Mouse (Mus musculus): Measurements from ENCODE around the gene Emc10. TPM values are rescaled to one million over a fixed set of nuclear protein-coding genes. Genes with fewer than 3 reads are reported as not detected.

The Emc10 gene
- polyA plus RNA-seq (2014; fragmentation: Nextera tagmentation; extraction: Ambion mirVana), result 153 and 162 TPM in 2 replicates

DNA sequence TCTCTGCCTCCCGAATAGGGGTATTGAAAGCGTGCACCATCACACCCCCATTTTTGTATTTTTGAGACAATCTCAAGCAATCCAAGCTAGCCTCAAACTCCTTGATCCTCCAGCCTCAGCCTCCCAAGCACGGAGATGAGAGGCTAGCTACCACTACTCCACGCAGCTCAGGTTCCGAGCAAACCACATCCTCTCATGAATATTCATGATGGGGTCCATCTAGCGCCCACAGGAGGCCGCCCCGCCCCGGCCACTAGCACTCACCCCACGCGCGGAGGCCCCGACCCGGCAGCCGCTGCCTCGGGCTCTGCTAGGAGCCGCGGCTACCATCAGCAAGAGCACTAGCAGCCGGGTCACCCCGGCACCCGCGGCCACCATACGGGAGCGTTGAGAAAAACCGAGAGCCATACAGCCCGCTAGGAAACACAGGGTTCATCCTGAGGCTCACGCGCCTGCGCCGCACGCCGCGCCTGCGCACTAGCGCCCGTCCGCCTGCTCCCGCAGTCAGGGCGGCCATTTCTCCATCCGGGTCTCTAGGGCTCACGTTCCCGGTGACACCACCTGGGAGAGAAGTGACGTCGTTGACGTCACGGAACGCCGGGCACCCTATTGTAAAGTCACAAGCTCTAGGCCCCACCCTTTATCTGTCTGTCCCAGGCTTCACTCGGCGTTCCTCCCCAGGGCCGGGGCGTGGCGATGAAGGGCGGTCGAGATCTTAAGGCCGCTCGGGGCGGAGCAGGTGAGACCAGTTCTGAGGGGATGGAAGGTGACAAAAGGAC is at the start of gene Emc10, which contains the start of gene Fam71e1:
Gene Emc10 (minus strand): TSS at position 538 of the 779 bp plus-strand sequence.
Gene Fam71e1 (plus strand): TSS at position 590 of the 779 bp plus-strand sequence.
- WGBS, result under 1% methylated on average over 58 of the region's 58 CpGs

GRCm38 (mm10) chr7:44543071-44543470 is 46.7 kb upstream of the Emc10 start:
- 84% methylated on average over 12 of the region's 12 CpGs for WGBS

More for the DNA sequence above, at the start of gene Emc10, which contains the start of gene Fam71e1:
- H3K36me3 ChIP-seq (ENCODE audit: control insufficient read depth, insufficient read depth, low read length), result peaks cover 12% of the 10 kb centered on the region
- H3K4me3 ChIP-seq (ENCODE audit: low read depth, low read length), result peak within 1 kb of the TSS; percentile 77
- H3K4me2 ChIP-seq (ENCODE audit: low read depth, low read length), result peak within 1 kb of the TSS; percentile 76
- H3K27ac ChIP-seq (ENCODE audit: low read depth, low read length), result peak within 1 kb of the TSS; percentile 95
- H3K9ac ChIP-seq (replicated peaks; ENCODE audit: low read depth, low read length), result peak within 1 kb of the TSS; percentile 89
- H3K4me1 ChIP-seq (ENCODE audit: control insufficient read depth, insufficient read depth, low read length), result peaks cover 6% of the 10 kb centered on the region; the same call in 1 of the 2 replicates
- H3K9me3 ChIP-seq (ENCODE audit: control insufficient read depth, low read length), result no peaks in the 10 kb centered on the region
- ATAC-seq (ENCODE audit: low read depth), result peak; percentile 96
- H3K27me3 ChIP-seq (ENCODE audit: control insufficient read depth, insufficient read depth, low read length), result no peaks in the 10 kb centered on the region

GRCm38 (mm10) chr7:44542555-44542954 is 46.2 kb upstream of the Emc10 start:
- 96% methylated on average over 11 of the region's 11 CpGs for WGBS
- H3K36me3 ChIP-seq (ENCODE audit: control insufficient read depth, insufficient read depth, low read length), result 0 out of 2 replicates have a peak, but pooled peaks cover 7% of the 10 kb centered on the region
- ATAC-seq (ENCODE audit: low read depth), result no peak
- H3K4me3 ChIP-seq (ENCODE audit: low read depth, low read length), result no peak overlapping the region
- no peak overlapping the region for H3K4me2 ChIP-seq (ENCODE audit: low read depth, low read length)
- peaks cover under 1% of the 10 kb centered on the region for H3K4me1 ChIP-seq (ENCODE audit: control insufficient read depth, insufficient read depth, low read length)
- H3K27me3 ChIP-seq (ENCODE audit: control insufficient read depth, insufficient read depth, low read length), result no peaks in the 10 kb centered on the region
- no peaks in the 10 kb centered on the region for H3K9me3 ChIP-seq (ENCODE audit: control insufficient read depth, low read length)
- H3K27ac ChIP-seq (ENCODE audit: low read depth, low read length), result no peak overlapping the region
- H3K9ac ChIP-seq (replicated peaks; ENCODE audit: low read depth, low read length), result no peak overlapping the region

More at GRCm38 (mm10) chr7:44543071-44543470, 46.7 kb upstream of the Emc10 start:
- Histone ChIP-seq H3K4me3 (ENCODE audit: low read depth, low read length) (no peak overlapping the region), H3K27ac (ENCODE audit: low read depth, low read length) (no peak overlapping the region), H3K36me3 (ENCODE audit: control insufficient read depth, insufficient read depth, low read length) (0 out of 2 replicates have a peak, but pooled peaks cover 7% of the 10 kb centered on the region), H3K4me1 (ENCODE audit: control insufficient read depth, insufficient read depth, low read length) (peaks cover 6% of the 10 kb centered on the region), H3K9ac (replicated peaks; ENCODE audit: low read depth, low read length) (no peak overlapping the region), H3K27me3 (ENCODE audit: control insufficient read depth, insufficient read depth, low read length) (no peaks in the 10 kb centered on the region), H3K9me3 (ENCODE audit: control insufficient read depth, low read length) (no peaks in the 10 kb centered on the region), H3K4me2 (ENCODE audit: low read depth, low read length) (no peak overlapping the region)
- no peak for ATAC-seq (ENCODE audit: low read depth)

DNA sequence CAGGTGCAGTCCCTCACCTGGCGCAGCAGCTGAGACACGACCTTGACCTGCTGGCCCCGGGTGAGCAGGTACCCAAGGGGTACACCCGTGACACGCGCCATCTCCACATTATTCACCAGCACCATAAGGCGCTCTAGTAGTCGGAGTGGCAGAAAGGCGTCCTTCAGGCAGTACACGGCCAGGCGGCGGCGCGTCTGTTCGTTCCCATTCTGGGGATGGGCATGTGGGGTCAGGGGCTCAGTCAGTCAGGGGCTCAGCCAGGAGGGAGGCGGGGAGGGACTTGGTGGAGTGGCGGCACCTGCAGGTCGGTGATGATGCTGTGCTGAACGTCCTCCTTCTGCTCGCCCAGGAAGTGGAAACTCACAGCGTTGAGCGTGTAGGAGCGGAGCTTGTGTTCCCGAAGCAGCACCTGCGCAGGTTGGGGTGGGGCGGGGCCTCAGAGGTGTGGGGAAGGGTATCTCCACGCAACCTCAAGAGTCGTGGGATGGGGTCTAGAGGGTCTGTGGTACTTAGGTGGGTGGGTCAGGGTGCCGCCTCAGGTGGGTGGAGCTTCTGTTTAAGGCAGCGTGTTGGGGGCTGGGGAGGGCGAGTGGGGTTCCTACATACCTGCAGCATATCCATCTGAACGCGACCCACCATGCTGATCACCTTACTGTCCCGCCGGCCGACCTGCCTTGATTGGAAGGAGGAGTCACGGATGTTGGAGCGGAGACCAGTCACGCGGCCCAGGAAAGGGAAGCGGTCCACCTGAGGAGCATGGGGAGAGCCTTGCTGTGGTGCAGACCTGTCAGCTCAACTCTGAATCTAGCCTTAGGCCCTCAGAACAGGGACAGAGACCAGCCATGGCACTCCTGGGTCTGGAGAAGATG is 42.7 kb upstream of the Emc10 start:
- Histone ChIP-seq H3K27ac (ENCODE audit: low read depth, low read length) (no peak overlapping the region), H3K27me3 (ENCODE audit: control insufficient read depth, insufficient read depth, low read length) (no peaks in the 10 kb centered on the region), H3K36me3 (ENCODE audit: control insufficient read depth, insufficient read depth, low read length) (0 out of 2 replicates have a peak, but pooled peaks cover 7% of the 10 kb centered on the region), H3K9me3 (ENCODE audit: control insufficient read depth, low read length) (no peaks in the 10 kb centered on the region), H3K4me2 (ENCODE audit: low read depth, low read length) (no peak overlapping the region), H3K4me1 (ENCODE audit: control insufficient read depth, insufficient read depth, low read length) (no peaks in the 10 kb centered on the region), H3K9ac (replicated peaks; ENCODE audit: low read depth, low read length) (no peak overlapping the region), H3K4me3 (ENCODE audit: low read depth, low read length) (no peak overlapping the region)
- 93% methylated on average over 41 of the region's 41 CpGs for WGBS
- no peak for ATAC-seq (ENCODE audit: low read depth)

DNA sequence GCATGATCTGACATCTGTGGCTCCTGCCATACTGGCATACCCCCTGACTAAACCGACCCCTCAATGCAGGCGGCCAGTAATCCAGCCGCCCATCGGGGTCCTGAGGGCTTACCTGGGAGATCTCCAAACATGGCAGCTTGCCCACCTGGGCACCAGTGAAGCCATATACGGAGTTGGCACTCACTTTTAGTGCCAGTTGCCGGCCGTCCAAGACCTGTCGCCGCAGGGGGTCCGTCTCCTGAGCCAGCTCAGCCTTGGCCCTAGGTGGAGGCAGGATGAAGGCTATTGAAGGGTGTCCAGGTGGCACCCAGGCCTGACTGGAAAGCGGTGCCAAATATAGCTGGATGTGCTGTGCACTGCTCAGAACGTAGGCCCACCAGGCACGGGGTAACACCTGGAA is 41.2 kb upstream of the Emc10 start:
- Histone ChIP-seq H3K27me3 (ENCODE audit: control insufficient read depth, insufficient read depth, low read length) (no peaks in the 10 kb centered on the region), H3K4me3 (ENCODE audit: low read depth, low read length) (no peak overlapping the region), H3K36me3 (ENCODE audit: control insufficient read depth, insufficient read depth, low read length) (0 out of 2 replicates have a peak, but pooled peaks cover 7% of the 10 kb centered on the region), H3K9ac (replicated peaks; ENCODE audit: low read depth, low read length) (no peak overlapping the region), H3K9me3 (ENCODE audit: control insufficient read depth, low read length) (no peaks in the 10 kb centered on the region), H3K27ac (ENCODE audit: low read depth, low read length) (no peak overlapping the region), H3K4me1 (ENCODE audit: control insufficient read depth, insufficient read depth, low read length) (no peaks in the 10 kb centered on the region), H3K4me2 (ENCODE audit: low read depth, low read length) (no peak overlapping the region)
- no peak for ATAC-seq (ENCODE audit: low read depth)
- 94% methylated on average over 13 of the region's 13 CpGs for WGBS

DNA sequence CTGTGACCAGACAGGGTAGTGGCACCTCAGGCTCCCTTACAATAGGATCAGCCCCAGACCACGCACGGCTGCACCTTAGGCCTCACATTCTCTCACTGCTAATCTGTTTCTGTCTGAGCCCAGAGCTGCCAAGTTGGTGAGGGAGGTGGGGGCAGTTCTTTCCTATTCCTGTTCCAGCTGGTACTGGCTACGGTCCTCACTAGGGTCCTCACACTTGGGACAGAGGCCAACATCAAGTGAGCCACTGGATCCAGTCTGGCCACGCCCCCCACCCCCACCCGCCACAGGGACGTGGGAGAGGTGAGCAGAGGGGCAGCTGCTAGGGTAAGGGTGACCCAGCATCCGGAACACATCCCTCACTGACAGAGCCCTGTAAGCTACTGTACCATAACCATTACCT is 40.7 kb upstream of the Emc10 start:
- no peak overlapping the region for H3K4me3 ChIP-seq (ENCODE audit: low read depth, low read length)
- no peak overlapping the region for H3K4me2 ChIP-seq (ENCODE audit: low read depth, low read length)
- no peaks in the 10 kb centered on the region for H3K9me3 ChIP-seq (ENCODE audit: control insufficient read depth, low read length)
- no peak overlapping the region for H3K27ac ChIP-seq (ENCODE audit: low read depth, low read length)
- 0 out of 2 replicates have a peak, but pooled peaks cover 7% of the 10 kb centered on the region for H3K36me3 ChIP-seq (ENCODE audit: control insufficient read depth, insufficient read depth, low read length)
- 87% methylated on average over 7 of the region's 7 CpGs for WGBS
- H3K4me1 ChIP-seq (ENCODE audit: control insufficient read depth, insufficient read depth, low read length), result no peaks in the 10 kb centered on the region
- no peaks in the 10 kb centered on the region for H3K27me3 ChIP-seq (ENCODE audit: control insufficient read depth, insufficient read depth, low read length)
- ATAC-seq (ENCODE audit: low read depth), result no peak
- no peak overlapping the region for H3K9ac ChIP-seq (replicated peaks; ENCODE audit: low read depth, low read length)

DNA sequence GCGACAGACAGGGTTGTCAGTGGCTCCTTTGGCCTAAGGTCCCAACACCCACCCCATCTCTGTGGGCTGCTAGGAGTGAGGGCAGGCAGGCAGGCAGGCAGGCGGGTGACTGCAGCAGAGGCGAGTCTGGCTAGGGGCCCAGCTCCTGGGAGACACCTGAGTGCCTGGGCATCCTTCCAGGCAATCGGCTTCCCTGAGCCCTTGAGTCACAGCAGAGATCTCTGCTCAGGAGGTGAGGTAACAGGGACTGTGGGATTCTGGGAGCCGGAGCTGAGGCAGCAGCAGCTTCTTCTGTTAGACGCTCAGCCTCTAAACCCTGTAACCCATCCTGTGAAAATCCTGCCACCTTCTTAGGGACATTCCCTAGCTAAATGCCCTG is 40.2 kb upstream of the Emc10 start:
- H3K4me3 ChIP-seq (ENCODE audit: low read depth, low read length), result no peak overlapping the region
- WGBS, result 88% methylated on average over 6 of the region's 6 CpGs
- ATAC-seq (ENCODE audit: low read depth), result no peak
- 0 out of 2 replicates have a peak, but pooled peaks cover 7% of the 10 kb centered on the region for H3K36me3 ChIP-seq (ENCODE audit: control insufficient read depth, insufficient read depth, low read length)
- no peaks in the 10 kb centered on the region for H3K27me3 ChIP-seq (ENCODE audit: control insufficient read depth, insufficient read depth, low read length)
- H3K4me1 ChIP-seq (ENCODE audit: control insufficient read depth, insufficient read depth, low read length), result no peaks in the 10 kb centered on the region
- H3K9ac ChIP-seq (replicated peaks; ENCODE audit: low read depth, low read length), result no peak overlapping the region
- H3K9me3 ChIP-seq (ENCODE audit: control insufficient read depth, low read length), result no peaks in the 10 kb centered on the region
- no peak overlapping the region for H3K27ac ChIP-seq (ENCODE audit: low read depth, low read length)
- no peak overlapping the region for H3K4me2 ChIP-seq (ENCODE audit: low read depth, low read length)

GRCm38 (mm10) chr7:44535657-44536589 is 39.6 kb upstream of the Emc10 start:
- Histone ChIP-seq H3K36me3 (ENCODE audit: control insufficient read depth, insufficient read depth, low read length) (0 out of 2 replicates have a peak, but pooled peaks cover 3% of the 10 kb centered on the region), H3K4me1 (ENCODE audit: control insufficient read depth, insufficient read depth, low read length) (no peaks in the 10 kb centered on the region), H3K27ac (ENCODE audit: low read depth, low read length) (no peak overlapping the region), H3K4me2 (ENCODE audit: low read depth, low read length) (no peak overlapping the region), H3K9me3 (ENCODE audit: control insufficient read depth, low read length) (no peaks in the 10 kb centered on the region), H3K4me3 (ENCODE audit: low read depth, low read length) (no peak overlapping the region), H3K27me3 (ENCODE audit: control insufficient read depth, insufficient read depth, low read length) (no peaks in the 10 kb centered on the region), H3K9ac (replicated peaks; ENCODE audit: low read depth, low read length) (no peak overlapping the region)
- WGBS, result 95% methylated on average over 27 of the region's 27 CpGs
- ATAC-seq (ENCODE audit: low read depth), result no peak

All from neural tube, embryonic 14.5 days (tissue).